Mouse (Mus musculus) neural tube, embryonic 11.5 days (tissue): ENCODE measurements around the gene Armt1. TPM values are rescaled to one million over a fixed set of nuclear protein-coding genes. Genes with fewer than 3 reads are reported as not detected.

Experiments
- ATAC-seq: fragments of 200-750 bp; cut with Nextera tagmentation; 2 replicates; pipeline ENCODE4 v1.8.0; 2017; ENCODE audit warnings: moderate number of reproducible peaks, mild to moderate bottlenecking, moderate TSS enrichment, moderate library complexity; ENCODE audit not compliant: insufficient read depth, low FRiP score, low TSS enrichment
- DNase-seq: peaks from one replicate; pipeline ENCODE4 v3.0.0-alpha.2; 2015; ENCODE audit warnings: low spot score
- H3K27ac ChIP-seq: fragments of 300-500 bp; sonication (generic); 2 replicates; pipeline ENCODE4 v1.5.1; 2014; ENCODE audit warnings: low read depth, mild to moderate bottlenecking, low read length
- H3K27me3 ChIP-seq: fragments of 300-500 bp; sonication (generic); 2 replicates; pipeline ENCODE4 v1.6.1; 2014; ENCODE audit warnings: mild to moderate bottlenecking, low read length, mixed read lengths; ENCODE audit not compliant: control insufficient read depth, insufficient read depth
- H3K36me3 ChIP-seq: fragments of 300-500 bp; sonication (generic); 2 replicates; pipeline ENCODE4 v1.6.1; 2014; ENCODE audit warnings: mild to moderate bottlenecking, low read length, moderate library complexity, mixed read lengths; ENCODE audit not compliant: control insufficient read depth, insufficient read depth
- H3K4me1 ChIP-seq: fragments of 300-500 bp; sonication (generic); 2 replicates; pipeline ENCODE4 v1.6.1; 2014; ENCODE audit warnings: low read length, mixed read lengths; ENCODE audit not compliant: control insufficient read depth, insufficient read depth
- H3K4me2 ChIP-seq: fragments of 300-500 bp; sonication (generic); 2 replicates; pipeline ENCODE4 v1.6.1; 2014; ENCODE audit warnings: low read depth, mild to moderate bottlenecking, moderate library complexity
- H3K4me3 ChIP-seq: fragments of 300-500 bp; sonication (generic); 2 replicates; pipeline ENCODE4 v1.5.1; 2014; ENCODE audit warnings: low read depth, low read length
- H3K9ac ChIP-seq: fragments of 300-500 bp; sonication (generic); 2 replicates; pipeline ENCODE4 v1.6.1; 2014; ENCODE audit warnings: mild to moderate bottlenecking, low read length
- H3K9me3 ChIP-seq: fragments of 300-500 bp; sonication (generic); 2 replicates; pipeline ENCODE4 v1.6.1; 2016; ENCODE audit warnings: low read length; ENCODE audit not compliant: control insufficient read depth
- WGBS: fragments of 180-500 bp; shearing (Covaris S2); extraction: QIAGEN DNeasy Blood & Tissue Kit; methylation state at CpG from one replicate; pipeline ENCODE4 v1.1.7; 2014; 5-methylcytosine and 5-hydroxymethylcytosine counted together
- polyA plus RNA-seq: library from polyadenylated mRNA; unstranded; fragments of >200 nt; fragmentation: Nextera tagmentation; extraction: Ambion mirVana; gene quantifications from 2 replicates; pipeline ENCODE4 v1.2.1, GENCODE M21; 2014

The Armt1 gene
- polyA plus RNA-seq, 1 experiment from 2014 or later: 27.2 TPM

GRCm38 (mm10) chr10:4469406-4469805 is 37.1 kb downstream of the Armt1 start:
- Histone ChIP-seq H3K27me3 (no peaks in the 10 kb centered on the region), H3K4me1 (no peaks in the 10 kb centered on the region), H3K4me3 (no peak overlapping the region), H3K36me3 (no peaks in the 10 kb centered on the region), H3K4me2 (no peak overlapping the region), H3K9me3 (no peaks in the 10 kb centered on the region), H3K27ac (no peak overlapping the region), H3K9ac (no peak overlapping the region)
- no peak for DNase-seq
- WGBS: 88% methylated on average over 3 of the region's 3 CpGs
- ATAC-seq: no peak

- H3K9me3 ChIP-seq: no peaks in the 10 kb centered on the region
- ATAC-seq (no peak), DNase-seq (no peak)
Measured at GRCm38 (mm10) chr10:4473591-4473993, 41.3 kb downstream of the Armt1 start.

GRCm38 (mm10) chr10:4475431-4475830 is 43.2 kb downstream of the Armt1 start:
- no peak overlapping the region for H3K4me3 ChIP-seq
- no peak overlapping the region for H3K9ac ChIP-seq
- H3K27ac ChIP-seq: no peak overlapping the region
- WGBS: 90% methylated on average over 3 of the region's 3 CpGs
- no peaks in the 10 kb centered on the region for H3K4me1 ChIP-seq
- H3K4me2 ChIP-seq: no peak overlapping the region
- DNase-seq (no peak), ATAC-seq (no peak)
- no peaks in the 10 kb centered on the region for H3K9me3 ChIP-seq
- H3K36me3 ChIP-seq: no peaks in the 10 kb centered on the region
- no peaks in the 10 kb centered on the region for H3K27me3 ChIP-seq

More at GRCm38 (mm10) chr10:4473591-4473993, 41.3 kb downstream of the Armt1 start:
- Histone ChIP-seq H3K4me3 (no peak overlapping the region), H3K4me1 (no peaks in the 10 kb centered on the region), H3K4me2 (no peak overlapping the region), H3K36me3 (no peaks in the 10 kb centered on the region), H3K9ac (no peak overlapping the region), H3K27ac (no peak overlapping the region), H3K27me3 (no peaks in the 10 kb centered on the region)
- 91% methylated on average over 11 of the region's 11 CpGs for WGBS

- no peaks in the 10 kb centered on the region for H3K4me1 ChIP-seq
- no peak overlapping the region for H3K4me3 ChIP-seq
- no peaks in the 10 kb centered on the region for H3K27me3 ChIP-seq
- H3K9me3 ChIP-seq: no peaks in the 10 kb centered on the region
- H3K36me3 ChIP-seq: no peaks in the 10 kb centered on the region
- 92% methylated on average over 5 of the region's 5 CpGs for WGBS
- no peak overlapping the region for H3K9ac ChIP-seq
- no peak overlapping the region for H3K27ac ChIP-seq
- ATAC-seq (no peak), DNase-seq (no peak)
- no peak overlapping the region for H3K4me2 ChIP-seq
Measured at GRCm38 (mm10) chr10:4476604-4477003, 44.3 kb downstream of the Armt1 start.

GRCm38 (mm10) chr10:4480929-4481328 is 48.7 kb downstream of the Armt1 start:
- Histone ChIP-seq H3K9me3 (no peaks in the 10 kb centered on the region), H3K4me1 (no peaks in the 10 kb centered on the region), H3K9ac (no peak overlapping the region), H3K27me3 (no peaks in the 10 kb centered on the region), H3K36me3 (no peaks in the 10 kb centered on the region), H3K4me3 (no peak overlapping the region), H3K27ac (no peak overlapping the region), H3K4me2 (no peak overlapping the region)
- DNase-seq (no peak), ATAC-seq (no peak)
- 71% methylated on average over 3 of the region's 3 CpGs for WGBS

GRCm38 (mm10) chr10:4481695-4482094 is 49.4 kb downstream of the Armt1 start:
- Histone ChIP-seq H3K27ac (no peak overlapping the region), H3K4me1 (no peaks in the 10 kb centered on the region), H3K9me3 (no peaks in the 10 kb centered on the region), H3K27me3 (no peaks in the 10 kb centered on the region), H3K4me3 (no peak overlapping the region), H3K9ac (no peak overlapping the region), H3K4me2 (no peak overlapping the region), H3K36me3 (no peaks in the 10 kb centered on the region)
- DNase-seq (no peak), ATAC-seq (no peak)
- WGBS: 84% methylated on average over 8 of the region's 8 CpGs

GRCm38 (mm10) chr10:4482355-4482754 is 50.1 kb downstream of the Armt1 start, which contains the start of gene Ccdc170:
Gene Ccdc170 (plus strand): TSS chr10:4482502.
- Histone ChIP-seq H3K4me2 (no peak within 1 kb of the TSS), H3K36me3 (no peaks in the 10 kb centered on the region), H3K27ac (no peak within 1 kb of the TSS), H3K9me3 (no peaks in the 10 kb centered on the region), H3K27me3 (no peaks in the 10 kb centered on the region), H3K4me1 (no peaks in the 10 kb centered on the region), H3K9ac (no peak within 1 kb of the TSS), H3K4me3 (no peak within 1 kb of the TSS)
- ATAC-seq (no peak), DNase-seq (no peak)
- 48% methylated on average over 11 of the region's 11 CpGs for whole genome bisulfite sequencing

GRCm38 (mm10) chr10:4483848-4484247 is 51.6 kb downstream of the Armt1 start:
- H3K27ac ChIP-seq: no peak overlapping the region
- no peaks in the 10 kb centered on the region for H3K36me3 ChIP-seq
- 79% methylated on average over 1 of the region's 1 CpGs for WGBS
- H3K4me3 ChIP-seq: no peak overlapping the region
- no peak overlapping the region for H3K4me2 ChIP-seq
- no peaks in the 10 kb centered on the region for H3K9me3 ChIP-seq
- H3K4me1 ChIP-seq: no peaks in the 10 kb centered on the region
- H3K27me3 ChIP-seq: no peaks in the 10 kb centered on the region
- DNase-seq (no peak), ATAC-seq (no peak)
- H3K9ac ChIP-seq: no peak overlapping the region

- Histone ChIP-seq H3K4me2 (no peak overlapping the region), H3K4me1 (no peaks in the 10 kb centered on the region), H3K9ac (no peak overlapping the region), H3K27ac (no peak overlapping the region), H3K4me3 (no peak overlapping the region), H3K9me3 (no peaks in the 10 kb centered on the region), H3K36me3 (no peaks in the 10 kb centered on the region), H3K27me3 (no peaks in the 10 kb centered on the region)
- 76% methylated on average over 9 of the region's 9 CpGs for WGBS
- DNase-seq (no peak), ATAC-seq (no peak)
Measured at GRCm38 (mm10) chr10:4484986-4485385, 52.7 kb downstream of the Armt1 start.
